Mouse (Mus musculus): ENCODE data around the gene Sphk1. TPM values are rescaled to one million over a fixed set of nuclear protein-coding genes. Genes with fewer than 3 reads are reported as not detected.
"Not testable (repeated sequence)": the region's sequence is repeated elsewhere in the genome, so short reads cannot be mapped to it uniquely, and the experiment has no call there.

The Sphk1 gene
- total RNA-seq (2021): 1 to 10 TPM; 4.0 to 7.0 TPM

DNA sequence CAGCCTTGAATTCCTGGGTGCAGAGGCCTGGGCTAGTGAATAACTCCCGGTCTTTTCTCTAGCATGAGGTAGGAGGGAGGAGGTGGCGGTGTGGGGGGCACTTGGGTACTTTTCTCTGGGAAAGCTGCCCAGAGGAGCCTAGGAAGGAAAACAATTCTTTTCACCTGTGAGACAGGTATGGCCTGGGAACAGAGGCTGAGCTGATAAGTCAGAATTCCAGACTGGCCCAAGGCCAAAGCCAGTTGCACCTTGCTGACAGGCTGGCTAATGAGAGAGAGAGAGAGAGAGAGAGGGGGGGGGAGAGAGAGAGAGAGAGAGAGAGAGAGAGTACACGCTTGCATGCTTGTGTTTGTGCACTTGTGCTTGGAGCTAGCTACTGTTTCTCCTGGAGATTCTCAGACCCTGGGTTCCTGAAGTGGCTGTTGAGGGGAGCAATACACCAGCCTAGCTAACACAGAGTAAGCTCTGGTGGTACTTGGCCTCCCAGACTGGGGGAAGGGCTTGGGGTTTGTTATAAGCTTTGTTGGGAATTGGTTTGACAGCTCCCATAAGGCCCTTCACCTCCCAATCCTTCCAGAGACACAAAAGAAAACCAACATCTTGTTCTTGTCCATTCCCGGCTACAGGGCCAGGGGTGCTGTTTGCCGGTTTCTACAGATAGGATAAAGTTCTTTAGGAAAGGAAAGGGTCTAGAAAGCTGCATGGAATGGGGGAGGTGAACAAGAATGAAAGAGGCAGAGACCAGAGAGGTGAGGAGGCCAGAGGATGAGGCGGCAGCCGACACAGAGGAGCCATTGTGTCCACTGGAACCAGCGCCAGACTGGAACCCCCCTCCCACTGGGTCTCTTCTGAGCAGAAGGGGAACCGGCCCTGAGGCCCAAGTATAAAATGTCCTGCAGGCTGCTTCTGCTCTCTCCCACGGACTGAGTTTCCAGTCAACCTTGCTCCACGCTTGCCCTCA is at the start of gene Sphk1:
Sphk1 (plus strand) TSS at position 739 of the 961 bp plus-strand sequence.
- no peak for DNase-seq (ENCODE audit: low spot score in 2 of 2)

GRCm38 (mm10) chr11:116480975-116481374 is 49.8 kb upstream of the Sphk1 start:
- intact Hi-C loops (cut with DNase I): no loop called here
- DNase-seq (ENCODE audit: low spot score in 2 of 2): no peak

More for the DNA sequence above, at the start of gene Sphk1:
- intact Hi-C loops (cut with DNase I): loop anchor here (5.0 kb wide), 1 partner anchor 38 kb away; the partner anchor contains the start of gene Prpsap1

GRCm38 (mm10) chr11:116481776-116482175 is 48.9 kb upstream of the Sphk1 start:
- intact Hi-C loops (cut with DNase I): no loop called here
- DNase-seq (ENCODE audit: low spot score in 2 of 2): no peak

GRCm38 (mm10) chr11:116484261-116484660 is 46.5 kb upstream of the Sphk1 start:
- intact Hi-C loops (cut with DNase I): no loop called here
- no peak for DNase-seq (ENCODE audit: low spot score in 2 of 2)

- intact Hi-C loops (cut with DNase I): no loop called here
- no peak for DNase-seq (ENCODE audit: low spot score in 2 of 2)
These were observed 42.5 kb upstream of the Sphk1 start for GRCm38 (mm10) chr11:116488207-116488606.

DNA sequence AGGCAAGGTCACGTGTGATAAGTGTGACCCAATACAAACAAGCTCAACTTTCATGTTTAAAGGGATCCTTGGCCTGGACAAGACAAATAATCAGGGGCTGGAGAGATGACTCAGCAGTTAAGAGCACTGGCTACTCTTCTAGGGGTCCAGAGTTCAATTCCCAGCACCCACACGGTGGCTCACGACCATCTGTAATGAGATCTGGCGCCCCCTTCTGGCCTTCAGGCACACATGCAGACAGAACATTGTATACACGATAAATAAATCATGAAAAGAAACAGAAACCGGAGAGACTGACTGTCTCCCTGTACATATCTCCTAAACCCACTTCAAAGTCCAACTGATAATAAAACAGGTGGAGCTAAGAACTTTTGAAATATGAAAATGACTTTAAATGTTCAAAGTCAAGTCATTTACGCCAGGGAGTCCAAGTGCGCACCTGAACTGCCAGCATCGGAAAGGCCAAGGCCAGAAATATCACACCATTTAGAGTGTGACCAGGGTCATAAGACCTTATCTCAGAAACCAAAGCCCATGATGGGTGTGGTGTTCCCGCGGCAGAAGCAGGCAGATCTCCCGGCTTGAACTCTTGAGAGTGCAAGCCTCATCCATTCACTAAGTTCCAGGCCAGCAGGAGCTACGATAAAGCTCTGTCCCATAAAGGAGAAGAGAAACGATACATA is 41.9 kb upstream of the Sphk1 start:
- intact Hi-C loops (cut with DNase I): no loop called here

DNA sequence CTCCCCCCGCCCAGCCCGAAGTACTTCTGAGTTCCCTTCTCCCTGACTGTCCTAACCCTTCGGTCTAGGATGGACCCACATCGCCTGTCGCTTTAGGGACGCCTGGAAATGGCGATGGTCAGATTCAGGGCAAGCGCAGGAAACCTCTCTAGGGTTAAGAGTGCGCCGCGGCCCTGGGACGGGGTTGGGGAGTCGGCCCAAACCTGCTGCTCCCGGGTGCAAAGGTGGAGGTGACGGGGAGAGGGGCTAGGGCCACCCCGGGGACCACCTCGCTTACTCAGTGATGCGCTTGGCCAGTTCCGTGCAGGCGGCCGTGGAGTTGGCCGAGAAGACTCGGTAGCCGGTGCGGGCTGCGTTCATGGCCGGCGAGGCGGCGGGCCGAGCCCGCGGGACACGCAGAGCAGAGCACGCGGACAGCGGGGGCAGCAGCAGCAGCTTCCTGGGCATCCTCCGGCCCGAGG is 40.9 kb upstream of the Sphk1 start:
- intact Hi-C loops (cut with DNase I): loop anchor here (5.0 kb wide), 1 partner anchor 42 kb away; the partner anchor contains the start of gene Sphk1
- DNase-seq (ENCODE audit: low spot score in 2 of 2): no peak

More for the DNA sequence above, 41.9 kb upstream of the Sphk1 start:
- no peak for DNase-seq (ENCODE audit: low spot score in 2 of 2)

DNA sequence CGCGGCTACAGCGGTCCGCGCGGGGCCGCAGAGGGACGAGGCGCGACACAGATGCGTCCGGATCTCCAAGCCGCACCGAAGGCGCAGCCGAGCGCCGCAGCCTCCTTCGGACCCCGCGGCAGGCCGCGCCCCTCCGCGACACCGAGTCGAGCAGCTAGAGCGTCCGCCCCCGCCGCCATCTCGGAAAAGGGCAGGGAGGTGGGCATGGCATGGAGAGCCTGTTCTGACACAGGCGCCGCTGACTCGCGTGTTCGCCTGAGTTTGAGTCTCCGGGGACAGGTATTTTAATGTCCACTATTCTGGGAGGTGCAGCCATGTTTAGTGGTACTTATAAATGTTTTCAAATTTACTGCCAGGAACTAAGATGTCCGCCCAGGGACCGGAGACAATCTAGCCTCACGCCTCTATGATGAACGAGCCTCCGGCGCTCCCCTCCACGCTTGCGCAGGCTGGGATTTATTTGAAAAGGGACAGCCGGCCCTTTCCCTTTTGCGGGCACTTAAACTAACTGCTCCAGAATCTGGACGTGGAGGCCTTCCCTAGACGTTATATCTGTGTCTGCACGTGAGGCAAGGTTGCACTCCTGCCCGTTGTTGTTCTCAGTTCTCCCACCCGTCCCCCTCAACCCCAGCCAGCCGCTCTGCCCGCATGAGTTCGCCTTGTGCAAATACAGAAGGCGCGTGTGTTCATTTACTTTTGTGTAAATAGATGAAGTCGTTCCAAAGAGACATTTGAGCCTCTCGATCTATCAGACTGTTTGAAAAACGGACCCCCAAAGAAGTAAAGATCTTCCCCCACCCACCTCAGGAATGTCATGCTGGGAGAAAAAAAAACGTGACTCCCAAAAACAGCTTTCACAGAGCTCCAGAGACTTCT is 40.3 kb upstream of the Sphk1 start:
- intact Hi-C loops (cut with DNase I): loop anchor here (5.0 kb wide), 1 partner anchor 42 kb away; the partner anchor contains the start of gene Sphk1
- DNase-seq (ENCODE audit: low spot score in 2 of 2): peak; percentile 89 to 91

DNA sequence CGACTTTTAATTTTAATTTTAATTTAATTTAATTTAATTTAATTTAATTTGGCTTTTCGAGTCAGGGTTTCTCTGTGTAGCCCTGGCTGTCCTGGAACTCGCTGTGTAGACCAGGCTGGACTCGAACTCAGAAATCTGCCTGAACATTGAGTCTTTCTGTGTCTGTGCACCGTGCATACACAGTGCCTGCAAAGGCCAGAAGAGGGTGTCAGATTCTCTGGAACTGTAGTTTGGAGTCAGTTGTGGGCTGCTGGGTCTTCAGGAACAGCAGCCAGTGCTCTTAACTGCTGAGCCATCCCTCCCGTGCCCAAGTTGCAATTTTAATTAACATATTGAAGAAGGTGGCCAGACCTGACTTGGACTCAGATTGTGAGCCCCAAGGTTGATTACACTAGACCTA is 39.4 kb upstream of the Sphk1 start:
- intact Hi-C loops (cut with DNase I): loop anchor here (5.0 kb wide), 1 partner anchor 41 kb away; the partner anchor contains the start of gene Sphk1
- DNase-seq (ENCODE audit: low spot score in 2 of 2): no peak

DNA sequence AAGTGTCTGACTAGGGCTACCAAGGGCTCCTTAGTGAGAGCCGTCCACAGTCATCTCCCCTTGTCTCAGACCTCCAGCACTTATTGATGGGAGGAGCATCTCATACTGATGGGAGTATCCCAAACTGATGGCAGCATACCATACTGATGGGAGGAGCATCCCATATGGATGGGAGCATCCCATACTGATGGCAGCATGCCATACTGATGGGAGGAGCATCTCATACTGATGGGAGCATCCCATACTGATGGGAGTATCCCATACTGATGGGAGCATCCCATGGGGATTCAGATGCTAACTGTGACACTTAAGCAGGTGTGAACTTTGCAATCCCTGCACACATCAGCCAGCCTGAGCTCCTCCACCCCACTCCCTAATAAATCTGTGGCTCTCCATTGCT is 38.2 kb upstream of the Sphk1 start:
- intact Hi-C loops (cut with DNase I): loop anchor here (5.0 kb wide), 1 partner anchor 40 kb away; the partner anchor contains the start of gene Sphk1

GRCm38 (mm10) chr11:116493191-116493590 is 37.5 kb upstream of the Sphk1 start:
- no peak for DNase-seq (ENCODE audit: low spot score in 2 of 2)
- intact Hi-C loops (cut with DNase I): loop anchor here (5.0 kb wide), 1 partner anchor 39 kb away; the partner anchor contains the start of gene Sphk1

More for the DNA sequence above, 38.2 kb upstream of the Sphk1 start:
- DNase-seq (ENCODE audit: low spot score in 2 of 2): not testable (repeated sequence)

GRCm38 (mm10) chr11:116493795-116494252 is 36.9 kb upstream of the Sphk1 start, which contains the start of gene Prpsap1:
Gene Prpsap1, minus strand, starts transcription at chr11:116494202.
- no peak for DNase-seq (ENCODE audit: low spot score in 2 of 2)

GRCm38 (mm10) chr11:116494474-116495174 is 36.1 kb upstream of the Sphk1 start:
- peak; percentile 66 to 75 for DNase-seq (ENCODE audit: low spot score in 2 of 2)
- intact Hi-C loops (cut with DNase I): loop anchor here (5.0 kb wide), 1 partner anchor 38 kb away; the partner anchor contains the start of gene Sphk1

More at GRCm38 (mm10) chr11:116493795-116494252, 36.9 kb upstream of the Sphk1 start, which contains the start of gene Prpsap1:
- intact Hi-C loops (cut with DNase I): loop anchor here (5.0 kb wide), 1 partner anchor 38 kb away; the partner anchor contains the start of gene Sphk1

DNA sequence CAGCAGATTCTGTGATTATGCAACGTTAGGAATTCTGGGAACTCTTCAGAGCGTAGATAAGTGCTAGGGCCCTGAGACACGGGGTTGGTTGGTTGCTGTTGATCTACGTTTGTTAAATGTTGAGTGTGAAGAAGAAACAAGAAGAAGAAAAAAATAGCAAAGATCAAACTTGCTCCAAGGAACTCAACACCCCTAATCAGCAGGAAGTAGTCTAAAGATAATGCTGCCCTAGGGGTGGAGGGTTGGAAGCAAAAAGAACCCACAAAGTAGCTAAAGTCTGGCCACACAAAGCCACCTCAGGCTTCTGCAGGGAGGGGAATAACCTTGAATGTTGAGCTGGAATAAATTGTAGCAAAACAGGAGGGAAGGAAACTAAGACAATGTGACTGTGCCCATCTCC is 33.4 kb upstream of the Sphk1 start:
- DNase-seq (ENCODE audit: low spot score in 2 of 2): no peak
- intact Hi-C loops (cut with DNase I): no loop called here

DNA sequence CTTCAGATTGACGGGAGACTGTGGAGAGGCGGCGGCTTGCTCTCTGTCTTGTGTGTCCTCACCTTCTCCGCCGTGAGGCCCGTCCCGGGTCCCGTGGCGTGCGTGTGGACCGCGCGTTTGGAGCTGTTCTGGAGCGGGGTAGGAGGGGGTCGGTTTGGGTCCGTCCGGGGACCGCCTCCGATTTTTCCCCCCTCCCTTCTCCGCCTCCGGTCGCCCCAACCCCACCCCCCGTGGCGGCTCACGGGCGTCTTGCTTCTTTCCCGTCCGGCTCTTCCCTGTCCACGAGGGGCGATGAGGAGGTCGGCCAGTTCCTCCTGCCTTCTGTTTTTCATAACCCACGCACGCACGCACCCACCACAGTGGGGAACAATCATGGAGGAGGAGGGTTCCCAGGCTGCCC is 32.1 kb upstream of the Sphk1 start:
- intact Hi-C loops (cut with DNase I): no loop called here
- DNase-seq (ENCODE audit: low spot score in 2 of 2): no peak

GRCm38 (mm10) chr11:116499018-116499417 is 31.7 kb upstream of the Sphk1 start:
- DNase-seq (ENCODE audit: low spot score in 2 of 2): no peak
- intact Hi-C loops (cut with DNase I): no loop called here

GRCm38 (mm10) chr11:116501005-116501746 is 29.5 kb upstream of the Sphk1 start:
- DNase-seq (ENCODE audit: low spot score in 2 of 2): peak in 1 of 2 experiments; percentile 14
- intact Hi-C loops (cut with DNase I): loop anchor here (2.0 kb wide), 1 partner anchor 34 kb away; no protein-coding TSS in a partner anchor
